Mouse (Mus musculus) CH12.LX (cell line): ENCODE measurements around the gene Elovl5.

ENCODE experiments used
- BHLHE40 ChIP-seq: IDR thresholded peaks from 2 replicates; pipeline ENCODE4 v1.6.1; 2011; ENCODE audit warnings: mild to moderate bottlenecking, low read depth, low read length, improper control_type of control experiment
- CTCF ChIP-seq, 2 experiments: IDR thresholded peaks in 1 of 2; conservative IDR thresholded peaks in 1 of 2; 2 replicates each; pipeline ENCODE4 v1.5.1; 2011 to 2012; ENCODE audit warnings: low read depth in 2 of 2, low read length in 2 of 2, improper control_type of control experiment in 1 of 2, inconsistent platforms in 1 of 2, mild to moderate bottlenecking in 1 of 2, moderate library complexity in 1 of 2
- ELF1 ChIP-seq: IDR thresholded peaks from 2 replicates; pipeline ENCODE4 v1.6.1; 2014; ENCODE audit warnings: low read depth, mild to moderate bottlenecking, inconsistent platforms, low read length, improper control_type of control experiment
- GABPA ChIP-seq: IDR thresholded peaks from 2 replicates; pipeline ENCODE4 v1.6.1; 2012; ENCODE audit warnings: low read depth, low read length, improper control_type of control experiment, inconsistent platforms; ENCODE audit not compliant: insufficient replicate concordance
- HCFC1 ChIP-seq: IDR thresholded peaks from 2 replicates; pipeline ENCODE4 v1.6.1; 2012; ENCODE audit warnings: low read depth, mild to moderate bottlenecking, inconsistent platforms, low read length, improper control_type of control experiment
- MAFK ChIP-seq: IDR thresholded peaks from 2 replicates; pipeline ENCODE4 v1.6.1; 2011; ENCODE audit warnings: low read length, improper control_type of control experiment; ENCODE audit not compliant: insufficient replicate concordance
- MAX ChIP-seq: IDR thresholded peaks from 2 replicates; pipeline ENCODE4 v1.6.1; 2011; ENCODE audit warnings: low read length, improper control_type of control experiment
- MEF2A ChIP-seq: IDR thresholded peaks from 2 replicates; pipeline ENCODE4 v1.6.1; 2014; ENCODE audit warnings: low read depth, mild to moderate bottlenecking, inconsistent platforms, low read length, improper control_type of control experiment, borderline replicate concordance
- MYC ChIP-seq: IDR thresholded peaks from 2 replicates; pipeline ENCODE4 v1.6.1; 2011; ENCODE audit warnings: low read depth, mild to moderate bottlenecking, improper control_type of control experiment, low read length
- POLR2A ChIP-seq: IDR thresholded peaks from 2 replicates; pipeline ENCODE4 v1.6.1; 2011; ENCODE audit warnings: low read depth, mild to moderate bottlenecking, improper control_type of control experiment, low read length
- RCOR1 ChIP-seq: conservative IDR thresholded peaks from 2 replicates; pipeline ENCODE4 v1.6.1; 2012; ENCODE audit warnings: low read depth, mild to moderate bottlenecking, inconsistent platforms, low read length, improper control_type of control experiment
- USF2 ChIP-seq: conservative IDR thresholded peaks from 2 replicates; pipeline ENCODE4 v1.6.1; 2011; ENCODE audit warnings: low read depth, low read length, improper control_type of control experiment

DNA sequence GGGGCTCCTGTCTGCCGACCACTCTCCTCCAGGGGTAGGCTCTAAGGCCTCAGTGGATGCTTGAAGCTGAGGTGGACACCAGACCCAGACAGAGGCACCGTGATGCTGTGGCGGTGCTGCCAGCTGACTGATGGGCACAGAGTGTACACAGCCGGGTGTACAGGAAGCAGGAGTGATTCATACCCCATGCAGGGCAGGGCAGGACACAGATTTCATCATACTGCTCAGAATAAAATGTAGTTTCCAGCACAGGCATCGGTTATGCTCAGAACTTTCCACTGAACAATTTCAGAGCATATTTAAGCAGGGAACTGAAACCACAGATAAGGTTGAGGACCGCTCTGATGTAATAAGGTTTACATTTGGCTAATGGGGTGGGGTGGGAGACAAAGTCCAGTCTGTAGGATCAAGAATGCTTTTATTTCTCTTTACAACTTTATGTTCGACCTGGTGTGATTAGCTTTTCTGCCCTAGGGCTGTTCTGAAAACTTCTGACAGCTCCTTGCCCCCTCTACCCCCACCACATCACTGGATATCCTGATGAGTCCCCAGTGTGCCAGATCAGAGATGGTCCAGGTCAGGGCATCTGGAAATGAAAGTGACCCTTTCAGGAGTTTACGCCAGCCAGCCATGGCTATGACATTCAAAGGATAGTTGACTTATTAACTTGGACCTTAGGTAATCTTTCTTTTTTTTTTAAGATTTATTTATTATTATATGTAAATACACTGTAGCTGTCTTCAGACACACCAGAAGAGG lies 105.2 kb downstream of the Elovl5 start:
- TF ChIP-seq CTCF (conservative IDR thresholded peaks at IDR 0.05 in 1 of 2, IDR thresholded peaks at IDR 0.05 in 1 of 2; ENCODE audit: low read depth in 2 of 2, low read length in 2 of 2) = no peak
- peak; percentile 44; the same call in 1 of the 2 replicates for TF ChIP-seq POLR2A
- TF ChIP-seq BHLHE40 = peak; percentile 63; the same call in 1 of the 2 replicates
- no peak for TF ChIP-seq MAX
- TF ChIP-seq USF2 = no peak
- peak; percentile 93 for TF ChIP-seq MEF2A
- TF ChIP-seq HCFC1 = no peak
- no peak for TF ChIP-seq MAFK
- TF ChIP-seq ELF1 = peak; percentile 57; the same call in 1 of the 2 replicates
- TF ChIP-seq MYC = 0 out of 2 replicates have a peak, but pooled peaks have one; percentile 31
- 0 out of 2 replicates have a peak, but pooled peaks have one; percentile 44 for TF ChIP-seq RCOR1
- no peak; the same call in 1 of the 2 replicates for TF ChIP-seq GABPA
